Mouse (Mus musculus): ENCODE results near the gene Tmem167. TPM values are rescaled to one million over a fixed set of nuclear protein-coding genes. Genes with fewer than 3 reads are reported as not detected.
A peak's percentile ranks its signal among the peaks of the same experiment; 100 is the strongest.
"Not testable (repeated sequence)": the region's sequence is repeated elsewhere in the genome, so short reads cannot be mapped to it uniquely, and the experiment has no call there.

The Tmem167 gene
- 40.9 and 42.7 TPM in 2 replicates for polyA plus RNA-seq (2015; fragmentation: Nextera tagmentation; extraction: Ambion mirVana)

GRCm38 (mm10) chr13:90088962-90089824 is at the start of gene Tmem167, which contains the start of gene Xrcc4:
Gene Tmem167, plus strand, starts transcription at chr13:90089123.
Gene Xrcc4, minus strand, starts transcription at chr13:90089608.
- Histone ChIP-seq H3K27me3 (replicated peaks; ENCODE audit: control insufficient read depth, insufficient read depth, low read length) (no peaks in the 10 kb centered on the region), H3K27ac (ENCODE audit: low read depth, low read length) (peak within 1 kb of the TSS; percentile 89), H3K4me3 (ENCODE audit: low read length) (peak within 1 kb of the TSS; percentile 75), H3K36me3 (ENCODE audit: control insufficient read depth, insufficient read depth, low read length) (no peaks in the 10 kb centered on the region), H3K9me3 (ENCODE audit: control insufficient read depth, low read length) (no peaks in the 10 kb centered on the region), H3K4me1 (ENCODE audit: control insufficient read depth, insufficient read depth, low read depth, low read length) (peaks cover 7% of the 10 kb centered on the region), H3K4me2 (ENCODE audit: low read length) (peak within 1 kb of the TSS; percentile 76), H3K9ac (ENCODE audit: low read depth, low read length) (peak within 1 kb of the TSS; percentile 87)
- peak; percentile 100 for ATAC-seq
- WGBS: 2% methylated on average over 41 of the region's 41 CpGs

GRCm38 (mm10) chr13:90039613-90040012 is 49.3 kb upstream of the Tmem167 start:
- no peak for ATAC-seq
- H3K4me3 ChIP-seq (ENCODE audit: low read length): no peak overlapping the region
- no peaks in the 10 kb centered on the region for H3K9me3 ChIP-seq (ENCODE audit: control insufficient read depth, low read length)
- no peak overlapping the region for H3K4me2 ChIP-seq (ENCODE audit: low read length)
- WGBS: 42% methylated on average over 2 of the region's 2 CpGs
- H3K27me3 ChIP-seq (replicated peaks; ENCODE audit: control insufficient read depth, insufficient read depth, low read length): no peaks in the 10 kb centered on the region
- H3K36me3 ChIP-seq (ENCODE audit: control insufficient read depth, insufficient read depth, low read length): no peaks in the 10 kb centered on the region
- H3K9ac ChIP-seq (ENCODE audit: low read depth, low read length): no peak overlapping the region
- no peaks in the 10 kb centered on the region for H3K4me1 ChIP-seq (ENCODE audit: control insufficient read depth, insufficient read depth, low read depth, low read length)
- H3K27ac ChIP-seq (ENCODE audit: low read depth, low read length): no peak overlapping the region

- ATAC-seq: no peak
- Histone ChIP-seq H3K4me1 (ENCODE audit: control insufficient read depth, insufficient read depth, low read depth, low read length) (no peaks in the 10 kb centered on the region), H3K36me3 (ENCODE audit: control insufficient read depth, insufficient read depth, low read length) (no peaks in the 10 kb centered on the region), H3K27ac (ENCODE audit: low read depth, low read length) (no peak overlapping the region), H3K4me3 (ENCODE audit: low read length) (no peak overlapping the region), H3K9ac (ENCODE audit: low read depth, low read length) (no peak overlapping the region), H3K9me3 (ENCODE audit: control insufficient read depth, low read length) (no peaks in the 10 kb centered on the region), H3K4me2 (ENCODE audit: low read length) (no peak overlapping the region), H3K27me3 (replicated peaks; ENCODE audit: control insufficient read depth, insufficient read depth, low read length) (no peaks in the 10 kb centered on the region)
- WGBS: 86% methylated on average over 6 of the region's 6 CpGs
Observed at GRCm38 (mm10) chr13:90051735-90052134, 37.2 kb upstream of the Tmem167 start.

- Histone ChIP-seq H3K27me3 (replicated peaks; ENCODE audit: control insufficient read depth, insufficient read depth, low read length) (no peaks in the 10 kb centered on the region), H3K9me3 (ENCODE audit: control insufficient read depth, low read length) (no peaks in the 10 kb centered on the region), H3K36me3 (ENCODE audit: control insufficient read depth, insufficient read depth, low read length) (no peaks in the 10 kb centered on the region), H3K4me3 (ENCODE audit: low read length) (no peak overlapping the region), H3K9ac (ENCODE audit: low read depth, low read length) (no peak overlapping the region), H3K4me2 (ENCODE audit: low read length) (no peak overlapping the region), H3K4me1 (ENCODE audit: control insufficient read depth, insufficient read depth, low read depth, low read length) (no peaks in the 10 kb centered on the region), H3K27ac (ENCODE audit: low read depth, low read length) (no peak overlapping the region)
- WGBS: 51% methylated on average over 3 of the region's 3 CpGs
- no peak for ATAC-seq
Observed at GRCm38 (mm10) chr13:90052408-90052807, 36.5 kb upstream of the Tmem167 start.

GRCm38 (mm10) chr13:90061877-90062276 is 27.0 kb upstream of the Tmem167 start:
- H3K4me2 ChIP-seq (ENCODE audit: low read length): no peak overlapping the region
- 87% methylated on average over 1 of the region's 1 CpGs for WGBS
- H3K4me3 ChIP-seq (ENCODE audit: low read length): no peak overlapping the region
- H3K27me3 ChIP-seq (replicated peaks; ENCODE audit: control insufficient read depth, insufficient read depth, low read length): no peaks in the 10 kb centered on the region
- no peaks in the 10 kb centered on the region for H3K9me3 ChIP-seq (ENCODE audit: control insufficient read depth, low read length)
- H3K4me1 ChIP-seq (ENCODE audit: control insufficient read depth, insufficient read depth, low read depth, low read length): no peaks in the 10 kb centered on the region
- H3K27ac ChIP-seq (ENCODE audit: low read depth, low read length): no peak overlapping the region
- no peaks in the 10 kb centered on the region for H3K36me3 ChIP-seq (ENCODE audit: control insufficient read depth, insufficient read depth, low read length)
- no peak for ATAC-seq
- no peak overlapping the region for H3K9ac ChIP-seq (ENCODE audit: low read depth, low read length)

- ATAC-seq: peak; percentile 82
- WGBS: 0% methylated on average over 27 of the region's 27 CpGs
Observed at GRCm38 (mm10) chr13:90089825-90090183, 881 bp downstream of the Tmem167 start.

GRCm38 (mm10) chr13:90101514-90101913 is 12.6 kb downstream of the Tmem167 start:
- Histone ChIP-seq H3K36me3 (ENCODE audit: control insufficient read depth, insufficient read depth, low read length) (peaks cover 23% of the 10 kb centered on the region), H3K9me3 (ENCODE audit: control insufficient read depth, low read length) (no peaks in the 10 kb centered on the region), H3K4me3 (ENCODE audit: low read length) (no peak overlapping the region), H3K4me1 (ENCODE audit: control insufficient read depth, insufficient read depth, low read depth, low read length) (no peaks in the 10 kb centered on the region), H3K4me2 (ENCODE audit: low read length) (no peak overlapping the region), H3K27me3 (replicated peaks; ENCODE audit: control insufficient read depth, insufficient read depth, low read length) (no peaks in the 10 kb centered on the region), H3K9ac (ENCODE audit: low read depth, low read length) (no peak overlapping the region), H3K27ac (ENCODE audit: low read depth, low read length) (no peak overlapping the region)
- no peak for ATAC-seq

More at GRCm38 (mm10) chr13:90089825-90090183, 881 bp downstream of the Tmem167 start:
- Histone ChIP-seq H3K4me2 (ENCODE audit: low read length) (peak overlapping the region; percentile 52), H3K4me3 (ENCODE audit: low read length) (peak overlapping the region; percentile 75), H3K27me3 (replicated peaks; ENCODE audit: control insufficient read depth, insufficient read depth, low read length) (no peaks in the 10 kb centered on the region), H3K9me3 (ENCODE audit: control insufficient read depth, low read length) (no peaks in the 10 kb centered on the region), H3K4me1 (ENCODE audit: control insufficient read depth, insufficient read depth, low read depth, low read length) (peaks cover 7% of the 10 kb centered on the region), H3K36me3 (ENCODE audit: control insufficient read depth, insufficient read depth, low read length) (no peaks in the 10 kb centered on the region), H3K27ac (ENCODE audit: low read depth, low read length) (peak overlapping the region; percentile 89), H3K9ac (ENCODE audit: low read depth, low read length) (peak overlapping the region; percentile 87)

- no peak for ATAC-seq
- no peak overlapping the region for H3K27ac ChIP-seq (ENCODE audit: low read depth, low read length)
- peaks cover 23% of the 10 kb centered on the region for H3K36me3 ChIP-seq (ENCODE audit: control insufficient read depth, insufficient read depth, low read length)
- H3K4me3 ChIP-seq (ENCODE audit: low read length): no peak overlapping the region
- no peaks in the 10 kb centered on the region for H3K27me3 ChIP-seq (replicated peaks; ENCODE audit: control insufficient read depth, insufficient read depth, low read length)
- no peaks in the 10 kb centered on the region for H3K9me3 ChIP-seq (ENCODE audit: control insufficient read depth, low read length)
- H3K4me1 ChIP-seq (ENCODE audit: control insufficient read depth, insufficient read depth, low read depth, low read length): no peaks in the 10 kb centered on the region
- WGBS: 96% methylated on average over 7 of the region's 7 CpGs
- no peak overlapping the region for H3K9ac ChIP-seq (ENCODE audit: low read depth, low read length)
- H3K4me2 ChIP-seq (ENCODE audit: low read length): no peak overlapping the region
Observed at GRCm38 (mm10) chr13:90106139-90106538, 17.2 kb downstream of the Tmem167 start.

GRCm38 (mm10) chr13:90108746-90109145 is 19.8 kb downstream of the Tmem167 start:
- H3K4me3 ChIP-seq (ENCODE audit: low read length); H3K4me2 ChIP-seq (ENCODE audit: low read length); H3K27ac ChIP-seq (ENCODE audit: low read depth, low read length); ATAC-seq; H3K4me1 ChIP-seq (ENCODE audit: control insufficient read depth, insufficient read depth, low read depth, low read length); H3K9me3 ChIP-seq (ENCODE audit: control insufficient read depth, low read length); H3K27me3 ChIP-seq (replicated peaks; ENCODE audit: control insufficient read depth, insufficient read depth, low read length); H3K9ac ChIP-seq (ENCODE audit: low read depth, low read length): not testable (repeated sequence)
- H3K36me3 ChIP-seq (ENCODE audit: control insufficient read depth, insufficient read depth, low read length): peaks cover 16% of the 10 kb centered on the region
- 94% methylated on average over 5 of the region's 5 CpGs for WGBS

All from hindbrain, embryonic 16.5 days (tissue).